30 mouse cellular contexts compared by ENCODE assay signal in genomic region chrX:99689761-99690160, GRCm38 (mm10).
"Had no signal": no experiment of that assay in that cellular context is flagged by ENCODE, and none has a peak within 500 bp of the region (broad histone marks: within the 10 kb centered on the region; RNA-seq: fewer than 3 reads in every experiment).

No protein-coding gene starts in this region.

- H3K36me3 ChIP-seq: heart, embryonic 10.5 days; heart, embryonic 12.5 days; heart, embryonic 13.5 days; heart, embryonic 15.5 days; hindbrain, embryonic 10.5 days; hindbrain, embryonic 12.5 days; hindbrain, embryonic 13.5 days; hindbrain, embryonic 15.5 days; intestine, embryonic 15.5 days; kidney, embryonic 15.5 days had no signal

- H3K9ac ChIP-seq: heart, embryonic 12.5 days; heart, embryonic 13.5 days; heart, embryonic 15.5 days; hindbrain, embryonic 12.5 days; hindbrain, embryonic 13.5 days; hindbrain, embryonic 14.5 days; hindbrain, embryonic 15.5 days; intestine, embryonic 15.5 days; kidney, embryonic 15.5 days had no signal

- H3K27ac ChIP-seq: heart, embryonic 10.5 days; heart, embryonic 13.5 days; heart, embryonic 15.5 days; hindbrain, embryonic 10.5 days; hindbrain, embryonic 12.5 days; hindbrain, embryonic 13.5 days; hindbrain, embryonic 14.5 days; hindbrain, embryonic 15.5 days; hindbrain, postnatal 0 days; intestine, embryonic 15.5 days; kidney, embryonic 15.5 days; kidney, postnatal 0 days; layer of hippocampus, adult 2 months had no signal

- DNase-seq: heart, postnatal 10 days; heart, postnatal 14 days; heart, postnatal 36 days; heart, postnatal 4 days; kidney, adult 11 months; kidney, adult 18-20 months; kidney, adult 2 months; kidney, adult 8-10 months; kidney, adult 9 months; kidney, postnatal 10 days; kidney, postnatal 14 days; kidney, postnatal 25 days; kidney, postnatal 36 days; kidney, postnatal 4 days; layer of hippocampus, adult 9-11 months; layer of hippocampus, postnatal 36 days had no signal

- H3K9me3 ChIP-seq: heart, embryonic 10.5 days; heart, embryonic 12.5 days; heart, embryonic 13.5 days; heart, embryonic 15.5 days; hindbrain, embryonic 10.5 days; hindbrain, embryonic 12.5 days; hindbrain, embryonic 13.5 days; hindbrain, embryonic 15.5 days; intestine, embryonic 15.5 days; kidney, embryonic 15.5 days had no signal

- H3K4me1 ChIP-seq: heart, embryonic 10.5 days; heart, embryonic 12.5 days; heart, embryonic 13.5 days; heart, embryonic 15.5 days; hindbrain, embryonic 10.5 days; hindbrain, embryonic 12.5 days; hindbrain, embryonic 13.5 days; hindbrain, embryonic 15.5 days; intestine, embryonic 15.5 days; kidney, embryonic 15.5 days had no signal

- H3K27me3 ChIP-seq: heart, embryonic 15.5 days; intestine, embryonic 15.5 days had no signal

- H3K4me3 ChIP-seq: heart, embryonic 10.5 days; heart, embryonic 12.5 days; heart, embryonic 13.5 days; heart, embryonic 15.5 days; hindbrain, embryonic 10.5 days; hindbrain, embryonic 12.5 days; hindbrain, embryonic 13.5 days; hindbrain, embryonic 15.5 days; intestine, embryonic 15.5 days; kidney, embryonic 15.5 days; layer of hippocampus, adult 2 months had no signal
